Mouse (Mus musculus): ENCODE data around the gene Tmem236. TPM values are rescaled to one million over a fixed set of nuclear protein-coding genes. Genes with fewer than 3 reads are reported as not detected.
"Not testable (repeated sequence)": the region's sequence is repeated elsewhere in the genome, so short reads cannot be mapped to it uniquely, and the experiment has no call there.

Tmem236 gene
- total RNA-seq, 4 experiments from 2014 or later = 0.10 to 0.12 (median 0.11) TPM; not detected in 1

DNA sequence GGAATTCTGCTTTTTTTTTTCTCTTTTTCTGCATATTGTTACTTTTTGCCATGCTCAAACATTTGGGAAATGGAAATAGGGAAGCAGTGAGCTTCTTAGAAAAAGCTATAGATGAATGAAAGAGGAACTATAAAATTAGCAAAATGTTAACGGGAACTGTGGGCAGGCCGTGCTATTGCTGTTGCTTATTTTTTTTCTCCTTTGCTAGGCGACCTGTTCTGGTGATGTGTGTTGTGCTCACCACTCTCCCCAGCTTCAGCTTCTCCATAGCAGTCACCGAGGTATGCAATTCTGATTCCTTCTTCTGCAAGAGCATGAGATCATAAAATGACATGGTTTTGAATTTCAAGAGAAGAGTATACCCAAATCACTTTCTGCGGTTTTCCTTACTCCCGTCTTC, 17.7 kb downstream of the Tmem236 start:
- no peak for DNase-seq

DNA sequence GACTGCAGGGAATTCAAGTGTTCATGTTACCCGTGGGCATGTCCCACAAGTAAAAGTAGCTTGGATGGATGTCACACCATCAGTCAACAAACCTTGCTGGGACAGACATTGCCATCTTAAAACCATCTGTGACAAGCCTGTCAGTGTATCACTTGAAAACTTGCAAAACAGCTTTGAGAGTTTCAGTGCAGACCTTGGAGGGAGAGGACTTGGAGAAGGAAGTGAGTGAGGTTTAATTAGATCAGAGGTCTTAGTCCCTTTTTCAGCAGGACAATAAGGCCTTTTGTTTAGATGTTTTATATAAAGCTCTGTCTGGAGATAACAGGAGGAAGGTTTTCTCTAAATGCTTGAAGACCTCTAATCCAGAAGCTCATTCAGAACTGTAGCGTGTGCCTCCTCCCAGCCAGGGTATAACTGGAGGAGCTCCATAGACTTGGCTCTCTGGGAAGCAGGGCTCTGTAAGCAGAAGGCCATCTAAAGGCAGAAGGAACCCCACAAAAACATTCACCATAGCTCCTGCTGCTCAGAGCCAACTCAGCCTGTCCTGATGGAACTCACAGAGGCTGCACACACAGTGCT, 24.1 kb downstream of the Tmem236 start:
- not testable (repeated sequence) for DNase-seq

DNA sequence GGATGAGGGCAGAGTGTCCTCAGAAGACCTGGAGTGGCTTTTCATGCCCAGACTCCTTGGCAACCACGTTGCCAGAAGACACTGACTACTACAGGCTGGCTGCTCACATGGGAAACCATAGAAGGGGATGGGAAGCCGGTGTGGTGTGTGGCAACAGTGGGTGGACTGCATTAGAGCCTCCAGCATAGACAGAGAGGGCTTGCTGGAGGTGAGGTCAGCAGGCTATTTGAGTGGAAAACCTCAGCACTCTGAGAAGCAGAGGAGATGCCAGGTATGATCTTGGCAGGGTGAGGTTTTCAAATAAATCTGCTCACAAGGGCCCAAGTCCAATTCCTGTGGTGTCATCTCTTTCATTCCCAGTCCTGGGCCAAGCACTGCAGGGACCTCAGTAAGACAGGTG, 25.3 kb downstream of the Tmem236 start:
- no peak for DNase-seq

DNA sequence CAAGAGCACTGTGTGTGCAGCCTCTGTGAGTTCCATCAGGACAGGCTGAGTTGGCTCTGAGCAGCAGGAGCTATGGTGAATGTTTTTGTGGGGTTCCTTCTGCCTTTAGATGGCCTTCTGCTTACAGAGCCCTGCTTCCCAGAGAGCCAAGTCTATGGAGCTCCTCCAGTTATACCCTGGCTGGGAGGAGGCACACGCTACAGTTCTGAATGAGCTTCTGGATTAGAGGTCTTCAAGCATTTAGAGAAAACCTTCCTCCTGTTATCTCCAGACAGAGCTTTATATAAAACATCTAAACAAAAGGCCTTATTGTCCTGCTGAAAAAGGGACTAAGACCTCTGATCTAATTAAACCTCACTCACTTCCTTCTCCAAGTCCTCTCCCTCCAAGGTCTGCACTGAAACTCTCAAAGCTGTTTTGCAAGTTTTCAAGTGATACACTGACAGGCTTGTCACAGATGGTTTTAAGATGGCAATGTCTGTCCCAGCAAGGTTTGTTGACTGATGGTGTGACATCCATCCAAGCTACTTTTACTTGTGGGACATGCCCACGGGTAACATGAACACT, 26.6 kb downstream of the Tmem236 start:
- DNase-seq = not testable (repeated sequence)

DNA sequence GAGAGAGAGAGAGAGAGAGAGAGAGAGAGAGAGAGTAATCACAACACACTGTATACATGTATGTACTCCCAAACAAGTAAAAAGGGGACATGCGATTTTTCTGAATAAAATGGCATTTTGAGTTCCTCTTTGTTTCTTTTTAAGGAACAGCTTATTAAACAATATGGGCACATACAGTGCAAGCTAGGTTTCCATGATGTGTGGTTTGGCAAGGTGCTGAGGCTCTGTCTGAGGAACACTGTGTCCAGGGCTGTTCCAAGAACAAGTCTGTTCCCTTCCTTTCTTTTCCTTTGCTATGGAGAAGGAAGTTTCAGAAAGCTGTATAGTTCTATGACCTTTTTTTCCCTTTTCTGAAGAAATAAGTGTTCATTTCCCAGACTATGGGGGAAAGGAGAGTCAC, 30.0 kb downstream of the Tmem236 start:
- no peak for DNase-seq

DNA sequence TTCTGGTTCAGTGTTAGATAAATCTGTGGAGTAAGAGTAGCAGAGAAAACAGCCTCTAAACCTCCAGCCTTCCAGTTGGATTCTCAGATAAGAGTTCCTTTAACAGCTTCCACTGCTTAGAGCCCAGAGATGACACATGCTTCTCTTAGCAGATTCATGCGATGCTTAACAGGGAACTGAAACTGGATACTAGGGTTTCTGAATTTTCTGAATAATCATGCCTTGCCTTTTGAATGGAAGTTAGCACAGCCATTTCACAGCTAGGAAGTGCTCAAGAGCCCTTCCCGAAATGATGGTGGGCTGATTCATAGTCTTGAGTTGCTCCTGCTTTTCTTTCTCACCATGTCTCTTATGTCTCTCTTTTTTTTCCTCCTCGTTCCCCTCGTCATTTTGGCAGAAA, 32.5 kb downstream of the Tmem236 start:
- DNase-seq = no peak

DNA sequence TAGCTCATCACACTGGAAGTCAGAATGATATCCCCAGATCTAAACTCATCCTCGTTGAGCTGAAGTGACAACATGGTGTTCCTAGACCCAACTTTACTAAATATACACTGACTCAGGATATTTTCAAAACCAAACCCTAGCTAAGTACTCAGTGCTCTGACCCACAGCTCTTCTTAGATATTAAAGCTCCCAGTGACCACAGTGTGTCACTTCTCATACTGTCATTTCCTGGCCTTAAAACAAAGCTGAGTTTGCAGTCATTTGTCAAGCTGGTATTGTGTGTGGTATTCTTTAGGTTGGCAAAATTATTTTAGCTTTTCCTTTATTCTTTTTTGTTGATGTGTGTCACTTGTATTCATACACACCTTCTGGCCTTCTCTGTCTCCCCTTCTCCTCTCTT, 36.4 kb downstream of the Tmem236 start:
- no peak for DNase-seq

DNA sequence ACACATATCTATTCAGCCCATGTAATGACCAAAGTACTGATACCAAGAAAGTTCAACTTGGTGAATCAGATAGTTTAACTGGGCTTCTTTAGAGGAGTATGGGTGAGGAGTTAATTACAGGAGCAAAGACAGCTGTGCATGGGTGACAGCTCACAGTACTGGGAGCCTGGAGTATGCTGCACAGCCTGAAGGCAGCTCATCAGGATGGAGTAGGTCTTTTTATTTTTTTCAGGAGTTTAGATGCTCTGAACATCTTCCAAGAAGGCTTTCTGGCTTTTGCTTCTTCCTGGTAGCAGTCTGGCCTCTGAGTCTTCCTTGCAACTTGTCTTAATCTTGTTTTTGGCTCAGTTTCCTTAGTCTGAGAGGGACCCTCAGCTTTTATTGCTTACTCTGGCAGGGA, 37.3 kb downstream of the Tmem236 start:
- no peak for DNase-seq

DNA sequence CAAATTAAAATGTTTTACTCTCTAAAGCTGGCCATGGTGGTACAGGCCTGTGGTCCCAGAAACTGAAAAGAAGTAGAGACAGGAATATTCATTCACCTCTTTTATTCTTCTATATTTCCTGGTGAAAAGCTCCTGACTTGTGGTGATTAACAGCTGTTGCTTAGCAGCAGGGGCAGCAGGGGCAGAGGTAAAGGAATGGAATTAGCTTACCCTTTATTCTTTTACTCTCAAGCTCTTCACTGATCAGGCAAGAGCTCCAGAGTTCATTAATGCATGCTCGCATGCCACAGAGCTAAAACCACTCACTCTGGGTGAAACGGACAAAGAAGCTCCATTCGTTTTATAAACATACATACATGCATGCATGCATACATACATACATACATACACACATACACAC, 40.4 kb downstream of the Tmem236 start:
- DNase-seq = no peak

DNA sequence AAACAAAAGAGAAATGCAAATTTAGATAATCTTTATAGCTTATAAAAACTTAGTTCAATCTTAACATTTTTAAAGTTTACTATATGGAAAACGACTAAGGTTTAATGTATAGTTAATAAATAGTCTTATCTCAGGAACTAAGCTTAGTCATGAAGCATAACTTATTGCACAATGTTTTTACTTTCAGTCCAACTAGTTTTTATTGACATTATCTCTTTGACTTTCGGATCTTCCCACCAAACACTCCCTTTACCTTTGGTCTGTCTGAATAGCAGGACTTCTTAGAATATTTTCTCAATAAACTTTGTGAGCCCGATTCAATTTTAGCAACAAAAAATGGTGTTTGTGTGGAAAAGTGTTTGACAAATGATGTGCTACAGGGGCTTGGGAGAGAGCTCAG, 42.3 kb downstream of the Tmem236 start:
- no peak for DNase-seq

DNA sequence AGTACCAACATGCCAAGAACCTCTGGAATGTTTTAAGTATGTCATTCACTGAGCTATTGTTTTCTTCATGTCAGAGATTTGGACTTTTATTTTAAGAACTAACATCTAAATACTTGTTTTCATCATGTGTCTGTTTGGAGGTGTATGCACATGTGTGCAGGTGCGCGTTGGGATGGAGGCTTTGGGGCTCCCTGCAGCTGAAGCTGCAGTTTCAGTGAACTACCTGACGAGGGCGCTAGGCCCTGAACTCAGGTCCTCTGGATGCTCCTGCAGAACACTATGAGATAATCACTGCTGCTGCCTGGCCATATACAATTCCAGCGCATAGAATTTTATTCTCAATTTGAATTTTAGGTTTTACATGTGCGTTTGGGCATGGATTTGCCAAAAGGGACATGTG, 43.8 kb downstream of the Tmem236 start:
- DNase-seq = no peak

DNA sequence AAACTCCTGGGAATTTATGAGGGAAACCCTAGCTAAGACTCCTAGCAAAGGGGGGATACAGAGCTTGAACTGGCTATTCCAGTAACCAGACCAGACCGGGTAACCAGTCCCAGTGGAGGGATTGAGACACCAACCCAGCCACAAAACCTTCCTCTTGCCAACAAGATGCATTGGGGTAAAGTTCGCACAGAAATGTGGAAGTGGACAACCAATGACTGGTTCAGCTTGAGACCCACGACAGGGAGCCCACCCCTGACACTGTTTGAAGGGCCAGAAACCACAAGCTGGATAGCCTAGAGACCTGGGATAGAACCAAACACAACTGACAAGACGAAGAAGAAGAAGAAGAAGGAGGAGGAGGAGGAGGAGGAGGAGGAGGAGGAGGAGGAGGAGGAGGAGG, 50.1 kb downstream of the Tmem236 start:
- DNase-seq = no peak

DNA sequence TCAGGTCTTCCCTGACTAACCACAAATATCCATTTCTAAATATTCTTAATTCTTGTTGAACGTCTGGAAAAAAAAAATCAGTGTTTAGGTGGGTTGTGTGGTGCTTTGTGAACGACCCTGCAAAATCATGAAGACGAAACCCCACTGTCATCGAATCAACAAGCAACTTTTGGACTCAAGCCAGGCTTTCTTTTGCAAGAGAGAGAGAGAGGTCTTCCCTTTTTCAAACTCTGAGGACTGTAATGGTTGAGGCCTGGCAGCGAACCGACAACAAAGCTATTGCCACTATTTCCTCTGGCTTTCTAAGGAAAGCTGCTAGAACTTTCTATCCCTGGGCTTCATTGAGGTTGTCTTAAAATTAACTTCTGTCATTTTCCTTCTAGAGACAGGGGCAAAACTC, 54.2 kb downstream of the Tmem236 start:
- DNase-seq = no peak

DNA sequence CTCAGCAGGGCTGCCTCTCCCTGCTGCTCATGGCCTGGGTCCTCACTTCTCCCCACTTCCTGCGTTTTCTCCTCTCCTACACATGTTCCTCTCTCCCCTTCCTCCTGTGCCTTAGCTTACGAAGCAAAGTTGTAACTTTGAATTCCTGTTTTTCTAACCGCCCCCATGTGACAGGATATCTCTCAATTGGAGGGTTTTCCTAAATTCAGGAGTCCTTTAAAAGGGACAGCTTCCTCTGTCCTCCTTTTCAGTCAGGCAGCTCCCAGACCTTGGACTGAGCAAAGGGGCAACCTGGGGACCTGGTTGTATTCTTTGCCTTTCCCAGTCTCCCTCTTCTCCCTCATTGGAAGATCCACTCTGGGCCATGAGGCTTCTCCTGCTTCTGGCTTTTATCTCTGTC, 54.8 kb downstream of the Tmem236 start, which contains the start of gene Mrc1:
Gene Mrc1, plus strand, starts transcription at position 244 of the 400 bp plus-strand sequence.
- no peak for DNase-seq

DNA sequence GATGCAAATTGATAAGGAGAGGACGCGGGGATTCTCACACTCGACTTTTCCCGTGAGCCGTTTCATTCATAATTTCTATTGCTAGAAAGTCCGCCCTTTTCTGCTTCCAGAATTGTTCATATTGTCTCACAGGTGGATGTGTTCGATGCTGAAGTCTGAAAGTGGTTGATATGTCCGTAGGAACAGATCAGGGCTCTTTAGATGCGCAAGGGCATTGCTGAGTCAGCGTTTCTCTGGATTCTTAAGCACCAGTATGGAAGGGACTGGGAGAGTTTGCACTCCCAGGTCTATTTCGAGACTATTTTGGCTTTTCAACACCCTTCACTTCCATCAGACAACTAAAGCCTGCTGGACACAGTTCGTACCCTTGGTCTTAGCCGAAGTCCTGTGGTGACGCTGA, 55.7 kb downstream of the Tmem236 start:
- no peak for DNase-seq

DNA sequence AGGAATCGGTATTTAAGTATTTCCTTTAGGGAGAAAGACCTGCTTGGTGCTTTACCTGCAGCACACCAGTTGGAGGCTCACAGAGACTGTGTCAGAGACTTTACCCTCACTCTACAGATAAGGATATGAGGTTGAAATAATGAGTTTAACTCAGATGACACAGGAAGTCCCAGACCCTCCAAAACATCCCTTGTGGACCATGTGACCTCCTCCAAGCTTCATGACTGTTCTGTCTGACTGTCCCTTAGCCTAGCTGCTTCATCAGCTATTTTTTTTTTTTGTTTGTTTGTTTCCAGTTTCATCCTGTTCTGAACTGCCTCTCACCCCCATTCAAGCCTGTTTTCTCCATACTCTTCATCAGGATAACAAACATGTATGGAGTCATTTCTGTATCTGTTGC, 58.6 kb downstream of the Tmem236 start:
- DNase-seq = no peak

DNA sequence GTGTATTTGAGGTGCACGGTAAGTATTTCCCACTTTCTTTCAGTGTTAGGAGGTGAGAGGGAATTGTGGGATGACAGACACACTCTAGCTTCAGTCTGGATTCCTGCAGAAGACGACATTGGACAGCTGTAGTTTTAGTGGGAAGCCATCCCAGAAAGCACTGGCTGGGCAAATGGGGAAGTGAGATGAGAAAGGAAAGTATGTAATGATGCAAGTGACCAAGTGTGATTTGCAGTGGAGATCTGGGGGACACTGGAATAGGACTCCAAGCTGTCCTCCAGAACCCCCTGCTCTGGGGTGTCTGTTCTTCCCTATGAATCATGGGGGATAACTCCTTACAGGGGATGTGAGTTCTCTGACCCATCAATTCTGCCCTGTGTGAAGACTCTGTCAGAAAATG, 59.7 kb downstream of the Tmem236 start:
- no peak for DNase-seq

DNA sequence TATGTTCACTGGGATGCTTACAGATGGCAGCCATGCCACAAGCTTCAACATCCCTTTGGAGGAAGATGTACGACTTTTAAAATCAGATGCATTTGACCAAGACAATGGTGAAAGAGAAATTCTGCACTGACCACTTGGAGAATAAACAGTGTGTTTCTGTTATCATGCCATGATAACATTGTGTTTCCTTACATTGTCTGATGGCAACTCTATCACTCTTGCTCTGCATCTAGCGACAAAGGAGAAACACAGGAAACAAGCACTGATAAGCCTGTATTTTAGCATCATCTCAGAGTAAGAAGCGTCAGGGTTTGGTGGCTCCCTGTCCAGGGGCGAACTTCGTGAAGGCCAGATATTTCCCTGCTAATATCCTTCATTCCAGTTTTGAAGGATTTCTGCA, 61.0 kb downstream of the Tmem236 start:
- no peak for DNase-seq

DNA sequence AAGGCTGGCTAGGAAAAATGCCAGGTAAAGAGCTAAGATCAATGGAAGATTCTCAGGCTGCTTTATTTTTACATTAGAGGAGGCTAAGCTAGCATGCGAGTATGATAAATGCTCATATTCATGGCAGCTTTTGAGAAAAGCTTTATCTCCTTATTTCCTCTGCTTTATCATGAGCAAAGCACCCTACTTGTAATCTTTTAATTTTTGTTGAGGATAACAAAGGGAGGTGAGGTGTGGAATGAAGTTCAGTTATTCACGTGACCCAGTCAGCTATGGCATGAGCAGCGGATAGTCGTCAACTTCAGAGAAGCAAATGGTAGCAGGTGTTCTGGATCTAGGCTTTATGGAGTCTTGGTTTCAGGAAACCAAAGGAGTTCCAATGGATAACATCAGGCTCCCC, 62.6 kb downstream of the Tmem236 start:
- DNase-seq = no peak

DNA sequence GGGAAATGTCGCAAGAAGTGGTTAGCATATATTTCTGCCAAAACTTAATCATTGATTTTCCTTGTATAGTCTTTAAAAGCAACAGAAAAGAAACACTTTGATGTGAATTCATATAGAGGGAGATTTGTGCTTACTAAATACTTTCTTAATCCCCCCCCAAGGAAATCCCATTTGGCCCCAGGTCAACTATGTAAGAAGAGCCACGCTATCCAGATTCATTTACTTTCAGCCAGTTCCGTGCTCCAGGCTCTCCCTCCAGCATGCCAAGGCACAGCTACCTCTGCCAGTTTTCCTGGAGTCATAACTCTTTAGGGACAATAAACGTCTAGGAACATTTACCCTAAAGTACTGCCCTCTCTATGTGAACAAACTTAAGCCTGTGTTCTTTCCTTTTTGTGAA, 63.4 kb downstream of the Tmem236 start:
- no peak for DNase-seq

DNA sequence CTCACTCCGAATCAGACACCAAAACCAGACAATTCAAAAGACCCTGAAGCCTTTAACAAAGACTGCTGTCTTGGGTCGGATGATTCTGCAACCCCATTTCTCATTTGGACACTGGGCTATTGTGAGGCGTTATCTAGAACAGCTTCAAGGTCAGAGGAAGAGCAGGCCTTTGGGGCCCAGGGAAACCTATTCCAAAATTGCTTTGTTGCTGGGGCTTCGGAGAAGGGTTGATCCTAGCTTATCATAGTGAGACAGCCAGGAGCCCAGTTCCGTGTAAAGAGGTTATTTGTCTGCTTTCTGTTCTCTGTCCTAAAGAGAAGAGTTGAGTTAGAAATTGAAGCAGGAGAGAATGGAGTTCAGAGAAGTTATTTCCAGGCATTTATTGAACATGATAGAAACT, 64.8 kb downstream of the Tmem236 start:
- peak; percentile 13 for DNase-seq

DNA sequence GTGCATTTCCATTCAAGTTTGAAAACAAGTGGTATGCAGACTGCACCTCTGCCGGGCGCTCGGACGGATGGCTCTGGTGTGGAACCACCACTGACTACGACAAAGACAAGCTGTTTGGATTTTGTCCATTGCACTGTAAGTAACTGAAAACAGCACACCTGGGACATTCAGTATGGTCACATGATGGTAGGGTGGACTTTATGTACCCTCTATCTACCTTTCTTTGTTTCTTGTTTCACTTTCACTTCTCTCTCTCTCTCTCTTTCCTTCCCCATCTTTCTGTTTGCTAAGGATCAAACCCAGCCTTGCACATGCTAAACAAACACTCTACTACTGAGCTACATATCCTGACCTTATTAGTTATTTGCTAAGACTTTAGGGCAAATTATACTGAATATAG, 69.8 kb downstream of the Tmem236 start:
- no peak for DNase-seq

DNA sequence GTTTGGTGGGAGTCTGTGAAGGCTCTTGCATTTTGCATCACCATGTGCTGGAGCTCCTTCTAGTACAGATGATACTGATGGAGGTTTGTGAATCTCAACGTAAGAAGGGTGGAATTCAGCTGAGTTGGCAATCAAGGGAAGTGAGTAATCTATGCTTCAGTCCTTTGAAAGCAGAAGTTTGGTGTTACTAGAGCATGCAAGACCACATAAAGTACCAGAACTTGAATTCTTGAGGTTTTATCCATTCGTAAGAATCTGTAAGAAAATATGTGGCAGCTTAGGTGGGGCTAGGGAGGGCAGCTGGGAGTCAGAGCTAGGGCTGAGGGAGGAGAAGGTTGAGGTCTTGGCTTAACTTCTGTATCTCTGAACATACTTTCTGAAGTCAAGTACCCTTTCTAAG, 70.3 kb downstream of the Tmem236 start:
- no peak for DNase-seq

DNA sequence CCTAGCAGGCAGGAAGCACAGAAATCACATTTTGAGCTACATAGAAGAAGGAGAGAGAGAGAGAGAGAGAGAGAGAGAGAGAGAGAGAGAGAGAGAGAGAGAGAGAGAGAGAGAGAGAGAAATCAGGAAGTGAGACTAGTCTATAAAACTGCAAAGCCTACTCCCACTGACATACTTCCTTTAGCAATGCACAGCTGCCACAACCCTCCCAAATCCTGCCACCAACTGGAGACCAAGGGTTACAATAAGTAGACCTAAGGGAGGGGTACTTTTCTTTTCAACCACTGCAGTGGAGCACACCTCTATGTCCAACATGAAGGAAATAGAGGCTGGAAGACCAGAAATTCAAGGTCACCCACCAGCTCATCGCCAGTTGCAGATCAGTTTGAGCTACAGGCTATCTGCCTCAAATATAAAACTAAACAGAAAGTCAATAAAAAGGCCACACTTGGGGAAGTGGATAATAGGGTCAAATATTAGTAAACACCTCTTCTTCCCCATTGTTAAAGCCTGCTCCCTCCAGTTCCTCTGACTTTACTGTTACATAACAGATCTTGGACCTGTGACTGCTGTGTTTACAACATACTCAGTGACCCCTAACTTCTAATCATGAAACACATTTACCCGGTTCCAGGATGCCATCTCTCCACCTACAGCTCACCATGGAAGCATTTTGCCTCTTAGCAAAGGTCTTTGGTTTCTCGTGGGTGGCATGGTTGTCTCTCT, 75.7 kb downstream of the Tmem236 start:
- DNase-seq = no peak

Data from adrenal gland, adult 8-10 months (tissue).